Mouse (Mus musculus) heart, adult 8-10 months (tissue): ENCODE data around the gene Rad17. TPM values are rescaled to one million over a fixed set of nuclear protein-coding genes. Genes with fewer than 3 reads are reported as not detected.

ENCODE experiments used
- DNase-seq: peaks from one replicate; pipeline ENCODE4 v3.0.0; 2022; ENCODE audit warnings: low spot score
- total RNA-seq, 4 experiments: library from RNA; stranded (reverse); gene quantifications; 2 replicates each; pipeline ENCODE4 v1.2.4; 2022

The Rad17 gene
- total RNA-seq, 4 experiments from 2014 or later, result 13.4 to 16.6 (median 15.6) TPM

DNA sequence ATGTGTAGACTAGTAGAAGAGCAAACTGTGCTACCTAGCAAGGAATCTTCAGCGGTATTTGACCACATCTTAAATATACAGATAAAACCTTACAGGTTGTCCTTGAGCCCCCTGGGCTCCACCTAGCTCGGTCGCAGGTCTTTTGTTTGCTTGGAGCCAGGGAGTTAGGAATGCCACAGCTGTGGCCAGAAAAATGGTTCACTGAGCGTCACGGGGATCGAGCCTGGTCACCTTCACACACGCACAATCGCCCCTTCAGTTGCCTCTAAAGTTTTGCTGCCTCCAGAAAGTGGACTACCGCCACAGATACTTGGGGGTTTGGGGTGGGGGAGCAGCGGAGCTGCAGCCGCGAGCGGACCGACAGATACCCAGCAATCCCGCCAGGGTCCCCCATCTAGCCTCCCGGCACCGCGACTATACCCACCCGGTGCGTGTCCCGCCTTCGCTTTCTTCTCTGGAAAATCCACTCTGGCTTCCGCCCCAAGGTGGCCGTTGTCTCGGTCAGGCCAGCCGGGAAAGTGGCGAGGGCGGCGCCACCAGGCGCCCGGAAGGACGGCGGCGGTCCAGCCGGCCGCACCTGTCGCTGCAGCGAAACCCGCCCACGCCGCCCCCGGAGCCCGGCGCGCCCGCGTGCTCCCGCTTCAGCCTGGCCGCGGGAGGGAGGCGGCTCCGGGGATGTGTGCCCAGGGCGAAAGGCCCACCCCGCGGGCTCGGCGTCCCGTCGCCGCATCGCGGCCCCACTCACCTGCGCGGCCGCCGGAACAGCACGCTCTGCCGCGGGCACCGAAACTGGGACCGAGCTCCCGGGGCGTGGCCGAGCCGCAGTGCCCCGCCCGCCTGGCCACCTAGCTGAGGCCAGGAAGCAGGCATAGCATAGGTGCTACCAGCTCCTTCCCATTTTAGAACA lies 34.4 kb downstream of the Rad17 start, which contains the start of gene Marveld2:
Marveld2 (minus strand) TSS at position 791 of the 907 bp plus-strand sequence.
- DNase-seq, result no peak

DNA sequence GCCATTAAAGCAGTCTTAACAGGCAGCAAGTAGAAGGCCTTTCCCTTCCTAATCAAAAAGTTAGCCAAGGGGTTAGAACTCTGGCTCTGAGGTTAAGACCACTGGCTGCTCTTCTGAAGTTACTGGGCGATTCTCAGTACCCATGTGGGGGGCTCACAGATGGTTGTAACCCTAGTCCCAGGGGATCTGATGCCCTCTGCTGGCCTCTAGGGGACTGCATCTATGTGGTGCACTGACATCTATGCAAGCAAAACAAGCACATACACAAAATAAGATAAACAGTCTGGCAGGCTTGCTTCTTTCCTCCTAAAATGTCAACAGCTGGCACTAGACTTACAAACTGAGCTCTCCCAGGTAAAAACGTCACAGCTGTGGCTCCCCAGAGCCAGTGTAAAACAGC lies 37.9 kb downstream of the Rad17 start:
- no peak for DNase-seq

DNA sequence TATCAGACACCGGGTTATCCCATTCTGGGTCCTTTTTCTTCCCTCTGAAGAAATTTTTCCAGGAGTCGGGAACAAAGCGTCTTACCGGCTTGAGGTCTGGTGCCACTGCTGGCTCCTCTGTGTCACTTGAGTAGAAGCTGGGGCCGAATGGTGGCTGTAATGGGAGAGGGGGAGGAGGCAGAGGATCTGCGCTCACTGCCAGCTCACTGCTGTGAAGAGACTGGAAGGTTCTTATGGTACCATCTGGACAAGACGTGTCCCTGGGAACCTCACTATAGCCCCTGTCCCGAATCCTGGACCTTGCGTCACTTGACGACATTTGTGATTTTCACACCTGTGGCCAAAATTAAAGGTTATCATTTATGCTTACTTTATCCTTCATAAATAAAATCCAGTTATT lies 38.6 kb downstream of the Rad17 start:
- DNase-seq, result no peak

DNA sequence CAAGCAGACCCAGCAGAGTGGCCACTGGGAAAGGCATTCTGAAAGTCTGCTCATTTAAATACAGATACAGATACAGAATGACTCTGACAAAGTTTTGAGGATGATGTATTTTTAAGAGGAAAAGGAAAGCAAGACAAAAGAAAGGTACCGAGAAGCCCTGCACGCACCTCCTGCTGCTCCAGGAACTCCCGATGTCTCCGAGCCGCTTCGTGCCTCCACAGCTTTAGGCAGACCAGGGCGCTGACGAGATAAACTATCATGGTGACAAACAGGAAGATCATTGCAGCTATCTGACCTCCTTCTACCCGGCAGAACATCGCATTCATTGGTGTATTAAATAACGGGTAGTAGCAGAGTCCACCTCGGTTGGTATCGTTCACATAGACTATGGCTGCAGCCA lies 39.6 kb downstream of the Rad17 start:
- DNase-seq, result no peak

DNA sequence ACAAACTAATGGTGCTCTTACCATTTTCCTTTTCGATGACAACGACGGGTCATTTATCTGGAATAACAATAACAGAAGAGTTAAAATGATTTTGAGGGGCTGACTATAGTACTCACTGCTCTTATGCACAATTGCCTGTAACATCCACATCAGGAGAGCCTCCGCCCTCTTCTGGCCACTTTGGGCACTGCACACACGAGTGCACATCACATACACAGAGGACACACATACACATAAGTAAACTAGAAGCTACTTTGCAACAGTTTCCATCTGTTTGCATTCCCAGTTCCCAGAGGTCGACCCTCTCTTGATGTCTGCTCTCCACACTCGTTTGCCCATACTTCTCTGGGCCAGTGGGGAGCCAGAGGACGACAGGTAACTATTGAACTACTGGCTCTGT lies 43.1 kb downstream of the Rad17 start:
- DNase-seq, result no peak

DNA sequence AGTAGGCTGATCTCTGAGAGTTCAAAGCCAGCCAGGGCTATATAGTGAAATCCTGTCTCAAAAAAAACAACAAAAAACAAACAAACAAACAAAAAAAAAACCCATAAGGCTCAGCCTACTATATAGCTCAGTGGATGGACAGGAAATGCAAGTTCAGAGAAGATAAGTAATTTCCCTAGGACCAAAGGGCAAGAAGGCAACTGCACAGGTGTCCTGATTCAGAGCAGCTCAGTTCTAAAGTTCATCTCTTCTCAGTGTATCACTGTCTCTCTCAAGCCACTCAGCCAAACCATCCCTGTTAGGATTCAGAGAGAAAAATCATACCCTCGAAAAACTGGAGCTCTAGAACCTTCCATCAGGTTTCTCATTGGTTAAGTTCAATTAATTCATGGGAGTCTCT lies 45.0 kb downstream of the Rad17 start:
- no peak for DNase-seq

DNA sequence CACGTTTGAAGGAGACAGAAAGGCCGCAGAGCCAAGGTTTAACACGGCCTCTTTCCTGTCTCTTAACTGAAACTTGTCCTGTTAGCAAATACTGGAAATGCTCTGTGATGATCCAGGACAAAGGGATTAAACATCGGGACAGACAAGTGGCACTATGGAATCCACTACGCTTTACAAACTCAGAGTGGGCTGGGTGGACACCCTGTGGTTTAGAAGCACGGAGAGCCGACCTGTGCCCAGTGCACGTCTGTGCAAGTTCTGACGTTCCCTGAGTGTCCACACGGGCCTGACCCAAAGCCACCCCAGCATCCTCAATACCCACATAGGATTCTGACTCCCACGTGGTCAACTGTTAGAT lies 47.1 kb downstream of the Rad17 start:
- no peak for DNase-seq

DNA sequence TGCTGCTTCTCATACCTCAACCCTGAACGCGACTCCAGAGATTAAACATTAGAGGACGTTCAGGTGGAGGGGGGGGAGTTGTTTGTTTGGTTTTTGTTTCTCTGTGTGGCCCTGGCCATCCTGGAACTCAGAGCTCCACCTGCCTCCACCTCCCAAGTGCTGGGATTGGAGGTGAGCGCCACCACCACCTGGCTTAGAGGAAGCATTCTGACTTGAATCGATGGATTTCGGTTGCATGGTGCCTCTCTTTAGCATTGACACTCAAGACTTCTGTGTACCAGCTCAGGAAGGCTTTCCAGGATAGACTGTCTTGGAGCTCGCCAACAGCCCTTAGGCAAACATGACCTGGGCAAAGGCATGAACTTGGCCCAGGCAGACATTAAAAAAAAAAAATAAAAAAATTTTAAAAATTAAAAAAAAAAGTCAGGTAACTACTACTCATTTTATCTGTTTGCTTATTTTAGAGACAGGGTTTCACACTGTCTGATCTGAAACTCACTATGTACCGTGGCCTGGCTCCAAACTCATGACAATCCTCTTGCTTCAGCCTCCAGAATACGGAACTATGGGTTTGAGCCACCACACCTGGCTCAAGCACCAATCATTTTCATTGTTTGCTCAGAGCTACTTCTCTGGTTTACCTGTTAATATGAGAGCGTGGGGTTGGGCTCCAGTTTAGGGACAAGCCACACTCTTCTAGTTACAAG lies 47.7 kb downstream of the Rad17 start:
- DNase-seq, result no peak

DNA sequence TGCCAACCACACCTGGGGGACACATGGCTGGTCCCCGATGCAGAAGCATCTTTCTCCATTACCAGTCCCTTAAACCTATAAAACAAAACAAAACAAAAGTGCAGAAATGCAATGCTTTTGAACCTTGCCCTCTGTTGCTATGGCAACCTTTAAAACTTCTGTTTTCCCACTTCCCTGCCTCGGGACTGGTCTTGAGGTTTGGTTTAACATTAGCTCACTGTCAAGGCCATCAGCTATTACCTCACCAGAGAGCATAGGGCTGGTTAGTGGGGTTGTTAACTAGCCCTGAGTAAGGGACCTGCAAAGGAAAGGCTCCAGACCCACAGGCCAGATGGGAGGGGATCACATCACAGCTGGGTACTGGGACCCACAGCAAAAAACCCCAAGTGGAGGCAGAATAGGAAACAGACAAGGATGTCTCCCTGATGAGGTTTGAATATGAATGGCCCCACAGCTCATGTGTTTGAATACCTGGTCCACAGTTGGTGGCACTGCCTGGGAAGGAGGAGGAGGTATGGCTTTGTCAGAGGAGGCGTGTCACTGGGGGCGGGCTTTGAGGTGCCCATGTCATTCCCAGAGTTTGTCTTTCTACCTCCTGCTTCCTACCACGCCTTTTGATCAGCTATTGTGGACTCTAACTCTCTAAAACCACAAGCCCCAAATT lies 48.5 kb downstream of the Rad17 start:
- no peak for DNase-seq

DNA sequence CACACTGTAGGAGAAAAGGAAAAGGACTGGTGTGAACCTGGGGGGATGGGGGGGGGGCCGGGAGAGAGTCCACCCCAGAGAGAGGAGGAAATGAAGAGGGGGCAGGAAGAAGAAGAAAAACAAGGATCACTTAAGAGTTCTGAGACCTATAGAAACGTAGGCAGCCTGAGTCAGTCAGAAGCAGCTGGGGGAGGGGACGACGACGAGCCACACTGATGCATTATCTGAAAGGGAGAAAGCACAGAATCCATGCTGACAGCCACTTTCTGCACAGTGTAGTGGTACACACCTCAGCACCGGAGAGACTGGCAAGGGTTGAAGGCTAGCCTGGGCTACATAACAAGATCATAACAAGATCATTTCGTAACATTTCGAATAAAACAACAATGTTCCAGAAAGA lies 49.8 kb downstream of the Rad17 start:
- DNase-seq, result no peak

DNA sequence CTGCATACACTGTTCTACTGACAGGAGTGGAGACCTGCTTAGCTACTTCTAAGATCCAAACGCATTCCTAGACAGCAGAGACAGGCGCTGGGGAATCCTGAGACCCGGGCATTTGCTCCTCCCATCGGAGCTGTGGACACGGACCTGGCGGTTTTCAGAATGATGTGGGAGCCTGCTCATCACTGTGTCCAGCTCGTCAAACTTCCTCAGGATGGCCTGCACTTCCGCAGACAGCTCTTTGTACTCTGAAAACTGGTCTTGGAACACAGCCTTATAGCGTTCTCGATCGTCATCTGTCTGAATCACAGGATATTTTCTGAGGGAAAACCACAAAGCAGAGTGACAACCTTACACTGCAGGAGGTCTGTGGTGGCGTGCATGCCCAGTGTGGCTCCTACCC lies 50.5 kb downstream of the Rad17 start:
- DNase-seq, result no peak

DNA sequence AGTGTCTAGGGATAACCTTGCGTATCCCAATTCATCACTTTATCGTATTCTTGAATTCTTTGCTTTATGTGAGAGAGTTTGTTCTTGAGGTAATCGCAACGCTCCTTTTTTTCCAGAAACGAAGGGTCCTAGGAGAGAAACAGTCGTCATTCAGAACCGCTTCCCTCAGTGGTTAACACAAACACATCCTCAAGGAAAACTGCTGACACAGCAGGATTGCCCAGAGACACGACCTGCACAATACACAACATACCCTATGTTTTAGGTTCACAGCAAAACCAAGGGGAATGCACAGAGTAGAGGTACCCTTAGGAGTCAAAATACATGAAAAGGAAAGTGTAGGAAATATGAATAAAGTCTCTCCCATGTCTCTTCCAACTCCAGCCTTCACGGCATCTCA lies 53.6 kb downstream of the Rad17 start:
- DNase-seq, result no peak

DNA sequence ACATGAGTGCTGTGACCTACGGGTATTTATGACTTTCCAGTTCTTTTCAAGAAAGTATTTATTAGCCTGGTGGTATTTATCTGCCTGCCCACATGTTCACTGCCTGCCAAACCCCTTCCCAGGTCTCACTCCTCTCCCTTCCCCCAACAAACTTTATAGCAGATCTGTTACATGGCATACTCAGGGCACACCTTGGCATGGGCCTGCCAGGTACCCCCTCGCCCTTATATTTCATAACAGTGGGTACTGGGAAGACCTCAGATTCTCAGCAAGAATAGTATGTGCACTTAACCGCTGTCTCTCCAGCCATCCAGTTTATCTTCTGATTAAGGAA lies 55.3 kb downstream of the Rad17 start:
- no peak for DNase-seq

DNA sequence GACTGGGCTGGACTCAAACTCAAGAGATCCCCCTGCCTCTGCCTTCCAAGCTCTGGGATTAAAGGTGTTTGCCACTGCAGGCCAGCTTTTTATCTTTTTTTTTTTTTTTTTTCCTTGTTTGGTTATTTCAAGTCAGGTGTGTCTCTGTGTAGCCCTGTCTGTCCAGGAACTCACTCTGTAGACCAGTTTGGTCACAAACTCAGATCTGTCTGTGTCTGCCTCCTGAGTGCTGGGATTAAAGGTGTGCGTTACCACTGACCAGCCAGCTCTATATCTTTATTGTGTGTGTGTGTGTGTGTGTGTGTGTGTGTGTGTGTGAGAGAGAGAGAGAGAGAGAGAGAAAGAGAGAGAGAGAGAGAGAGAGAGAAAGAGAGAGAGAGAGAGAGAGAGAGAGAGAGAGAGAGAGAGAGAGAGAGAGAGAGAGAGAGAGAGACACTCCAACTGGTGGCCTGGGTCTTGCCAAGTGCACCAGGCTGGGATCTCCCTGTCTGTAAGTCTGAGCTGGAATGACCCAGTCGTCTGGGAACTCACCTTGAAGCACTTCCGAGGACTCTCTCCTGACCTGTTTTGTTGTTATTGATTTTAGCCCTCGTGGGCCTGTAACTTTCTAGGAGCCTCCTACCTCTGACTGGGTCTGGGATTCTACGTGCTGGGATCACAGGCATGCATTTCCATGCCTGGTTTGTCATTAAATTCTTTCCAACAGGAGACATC lies 55.9 kb downstream of the Rad17 start:
- DNase-seq, result no peak

DNA sequence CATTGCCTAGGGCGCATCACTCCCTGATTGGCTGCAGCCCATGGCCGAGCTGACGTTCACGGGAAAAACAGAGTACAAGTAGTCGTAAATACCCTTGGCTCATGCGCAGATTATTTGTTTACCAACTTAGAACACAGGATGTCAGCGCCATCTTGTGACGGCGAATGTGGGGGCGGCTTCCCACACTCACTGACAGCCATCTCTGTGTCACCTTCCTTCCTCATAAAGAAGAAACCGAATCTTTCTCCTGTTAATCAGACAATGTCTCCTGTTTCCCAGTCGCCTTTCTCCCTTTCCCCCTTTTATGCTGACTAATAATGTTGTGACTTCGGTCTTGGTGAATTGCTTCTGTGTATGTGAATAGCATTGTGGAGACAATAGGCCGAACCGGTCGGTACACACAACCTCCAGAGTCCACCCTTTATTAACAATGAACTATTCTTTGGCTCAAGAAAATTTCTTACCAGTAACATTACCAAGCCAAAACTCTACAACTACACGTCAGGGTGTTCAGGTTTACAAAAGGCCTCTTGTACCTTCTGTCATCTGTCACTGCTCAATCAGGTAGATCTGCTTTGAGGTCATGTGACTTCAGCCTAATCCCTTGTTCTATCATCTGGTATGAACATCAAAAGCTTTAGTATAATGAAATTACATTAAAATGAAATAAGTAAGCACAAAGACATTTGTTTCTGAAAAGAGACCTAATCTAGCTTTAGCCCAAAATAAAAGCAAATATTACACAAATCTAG lies 56.6 kb downstream of the Rad17 start:
- peak; percentile 45 for DNase-seq

DNA sequence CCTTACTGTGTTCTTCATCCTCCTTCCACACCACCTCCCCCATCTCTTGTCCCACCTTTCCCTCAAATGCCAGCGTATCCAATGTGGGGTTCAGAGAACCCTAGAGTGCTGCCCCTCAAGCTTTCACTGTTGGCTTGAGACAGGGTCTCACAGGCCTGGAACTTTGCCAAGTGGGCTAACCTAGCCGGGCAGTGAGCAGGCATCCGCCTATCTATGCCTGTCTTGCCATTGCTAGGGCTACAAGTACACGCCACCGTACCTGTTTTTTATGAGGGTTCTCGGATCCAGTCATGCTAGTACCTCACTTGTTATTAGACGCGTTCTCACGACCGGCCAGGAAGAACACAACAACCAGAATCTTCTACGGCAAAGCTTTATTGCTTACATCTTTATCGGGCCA lies 62.2 kb downstream of the Rad17 start:
- no peak for DNase-seq

DNA sequence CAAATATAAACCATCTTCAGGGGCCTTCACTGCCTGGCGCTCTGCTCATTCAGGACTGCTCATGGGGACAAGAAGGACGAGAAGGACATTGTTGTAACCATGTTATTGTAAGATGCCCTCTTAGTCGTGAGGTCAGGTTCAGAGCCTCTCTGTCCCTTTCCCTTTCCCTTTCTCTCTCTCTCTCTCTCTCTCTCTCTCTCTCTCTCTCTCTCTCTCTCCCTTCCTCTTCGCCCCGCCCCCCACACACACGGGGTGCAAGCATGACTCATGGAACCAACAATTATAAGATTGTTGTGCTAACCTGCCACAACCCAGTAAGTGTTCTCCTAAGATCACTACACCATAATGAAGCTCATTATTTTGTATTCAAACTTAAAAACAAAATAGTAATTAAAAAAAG lies 68.7 kb downstream of the Rad17 start:
- no peak for DNase-seq

DNA sequence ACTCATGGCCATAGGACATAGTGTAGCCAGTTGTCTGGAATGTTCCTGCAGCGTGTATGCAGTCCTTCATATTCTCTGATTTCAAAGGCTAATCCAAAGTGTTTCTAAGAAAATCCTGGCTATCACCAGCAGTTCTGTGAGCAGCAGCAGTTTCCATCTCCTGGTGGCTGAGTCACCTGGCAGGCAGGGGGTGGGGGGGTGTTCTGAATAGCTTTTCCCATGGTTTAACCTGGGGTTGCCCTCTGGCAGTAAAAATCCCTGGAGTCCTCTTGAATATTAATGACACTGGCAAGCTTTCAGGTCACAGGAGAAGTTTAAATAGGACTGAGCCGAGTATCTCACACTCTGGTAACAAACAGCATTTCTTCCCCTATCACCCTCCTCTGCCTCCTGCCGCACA lies 69.2 kb downstream of the Rad17 start:
- no peak for DNase-seq

DNA sequence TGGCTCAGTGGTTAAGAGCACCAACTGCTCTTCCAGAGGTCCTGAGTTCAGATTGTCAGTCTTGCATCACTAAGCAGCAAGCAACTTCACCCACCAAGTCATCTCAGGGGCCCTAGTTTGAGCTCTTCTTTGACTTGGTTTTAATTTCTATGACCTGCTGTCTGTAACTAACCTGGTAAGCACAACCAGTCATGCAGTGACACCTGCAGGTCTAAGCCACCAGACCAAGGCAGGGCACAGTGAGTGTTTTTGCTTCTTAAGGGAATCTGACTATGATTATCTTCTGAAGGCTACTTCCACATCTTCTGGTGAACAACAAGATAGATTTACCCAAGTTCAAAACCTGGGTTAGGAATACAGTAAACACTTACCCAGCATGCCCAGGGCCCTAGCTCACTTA lies 70.9 kb downstream of the Rad17 start:
- DNase-seq, result no peak

DNA sequence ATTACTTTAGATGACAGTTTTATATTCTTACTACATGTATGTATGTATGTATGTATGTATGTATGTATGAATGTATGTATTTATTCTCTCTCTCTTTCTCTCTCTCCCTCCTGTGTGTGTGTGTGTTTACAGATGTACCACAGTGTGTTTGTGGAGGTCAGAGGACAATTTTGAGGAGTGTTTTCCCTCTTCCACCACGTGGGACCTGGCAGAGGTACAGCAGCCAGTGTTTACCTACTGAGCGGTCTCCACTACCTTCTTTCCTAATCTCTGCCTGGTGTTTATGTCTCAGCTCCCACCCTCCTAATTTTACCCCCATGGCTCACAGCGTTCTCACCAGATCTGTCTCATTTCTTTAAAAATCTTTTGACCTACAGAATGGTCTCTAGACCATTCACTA lies 71.6 kb downstream of the Rad17 start:
- no peak for DNase-seq

DNA sequence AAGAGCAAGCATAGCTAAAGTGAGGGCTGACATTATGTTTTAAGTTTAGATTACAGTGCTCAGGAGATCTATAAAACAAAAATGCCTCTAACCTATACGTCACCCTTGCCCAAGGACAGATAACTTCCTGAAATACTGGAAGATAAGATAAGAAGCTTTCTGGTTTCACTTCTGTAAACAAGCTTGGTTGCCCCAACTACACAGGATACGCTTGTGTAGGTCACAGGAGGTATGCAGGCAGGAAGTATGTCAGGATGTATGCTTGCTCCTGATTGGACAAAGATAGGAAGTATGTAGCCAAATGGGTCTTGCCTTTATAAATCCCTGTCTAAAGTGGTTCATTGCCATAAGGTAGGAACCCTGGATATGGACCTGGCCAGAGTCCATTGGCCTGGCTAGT lies 74.9 kb downstream of the Rad17 start:
- no peak for DNase-seq
